Mouse (Mus musculus): ENCODE data around the gene Golga5.

Gene Golga5

DNA sequence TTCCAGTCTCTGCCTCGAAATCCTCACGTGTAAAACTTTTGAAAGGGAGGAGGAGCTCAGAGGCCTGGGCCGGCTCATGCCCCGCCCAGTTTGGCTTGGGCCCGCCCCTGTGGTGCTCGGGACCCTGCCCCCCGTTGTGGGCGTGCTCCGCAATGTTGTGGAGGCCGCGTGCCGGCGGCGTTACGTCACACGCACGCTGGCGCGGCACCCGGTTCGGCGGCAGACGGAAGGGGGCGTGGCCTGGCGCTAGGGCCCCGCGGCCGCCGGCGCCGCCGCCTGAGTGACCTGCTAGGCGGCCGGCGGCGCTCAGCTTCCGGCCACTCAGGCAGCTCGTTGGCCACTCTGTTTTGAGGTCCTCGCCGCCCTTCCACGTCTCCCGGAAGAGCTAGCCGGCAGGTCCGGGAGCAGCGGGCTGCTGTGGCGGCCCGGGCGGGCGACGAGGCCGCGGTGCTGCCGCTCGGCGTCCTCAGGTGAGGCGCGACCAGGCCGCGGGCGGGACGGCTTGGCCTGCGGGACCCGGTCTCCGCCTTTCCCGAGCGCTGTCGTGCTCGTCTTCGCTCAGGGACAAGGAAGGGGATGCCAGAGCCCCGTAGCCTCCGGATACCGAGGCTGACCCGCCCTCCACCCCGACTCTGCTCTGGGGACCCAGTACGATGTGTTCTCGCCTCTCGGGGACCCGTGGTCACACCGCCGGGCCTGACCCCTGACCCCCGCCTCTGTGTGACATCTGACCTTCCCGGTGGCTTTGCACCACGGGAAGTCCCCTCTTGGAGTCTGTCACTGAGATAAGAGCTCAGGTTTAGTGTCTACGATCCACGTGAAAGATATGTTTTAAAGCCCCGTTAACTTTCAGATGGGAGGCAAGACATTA is at the start of gene Golga5:
TSS of gene Golga5 (plus strand) at position 242 of the 871 bp plus-strand sequence.
- peak; percentile 96 for DNase-seq

DNA sequence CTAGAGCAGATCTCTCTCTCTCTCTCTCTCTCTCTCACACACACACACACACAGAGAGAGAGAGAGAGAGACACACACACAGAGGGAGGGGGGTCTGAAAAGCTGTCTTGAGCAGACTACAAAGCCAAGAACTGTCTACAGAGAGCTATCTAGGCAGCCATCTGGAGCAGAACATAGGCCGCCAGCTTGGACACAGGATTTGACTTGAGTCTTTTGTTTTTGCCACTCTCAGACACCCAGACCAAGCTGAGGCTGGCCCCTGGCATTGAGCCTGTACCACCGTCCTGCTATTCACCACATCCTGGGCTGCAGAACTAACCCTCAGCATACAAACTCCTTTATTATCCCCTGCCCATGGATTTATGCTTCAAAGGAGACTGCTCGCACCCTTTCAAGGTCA is 49.4 kb upstream of the Golga5 start:
- peak; percentile 68 for DNase-seq

- no peak for DNase-seq
Measured at GRCm38 (mm10) chr12:102420168-102420890, 48.6 kb upstream of the Golga5 start.

GRCm38 (mm10) chr12:102422065-102422464 is 46.9 kb upstream of the Golga5 start:
- DNase-seq: no peak

- no peak for DNase-seq
Measured at GRCm38 (mm10) chr12:102422623-102423320, 46.2 kb upstream of the Golga5 start.

GRCm38 (mm10) chr12:102423625-102424024 is 45.3 kb upstream of the Golga5 start:
- DNase-seq: no peak

- DNase-seq: no peak
Measured at GRCm38 (mm10) chr12:102424456-102424855, 44.5 kb upstream of the Golga5 start.

GRCm38 (mm10) chr12:102425048-102425578 is 43.8 kb upstream of the Golga5 start:
- no peak for DNase-seq

DNA sequence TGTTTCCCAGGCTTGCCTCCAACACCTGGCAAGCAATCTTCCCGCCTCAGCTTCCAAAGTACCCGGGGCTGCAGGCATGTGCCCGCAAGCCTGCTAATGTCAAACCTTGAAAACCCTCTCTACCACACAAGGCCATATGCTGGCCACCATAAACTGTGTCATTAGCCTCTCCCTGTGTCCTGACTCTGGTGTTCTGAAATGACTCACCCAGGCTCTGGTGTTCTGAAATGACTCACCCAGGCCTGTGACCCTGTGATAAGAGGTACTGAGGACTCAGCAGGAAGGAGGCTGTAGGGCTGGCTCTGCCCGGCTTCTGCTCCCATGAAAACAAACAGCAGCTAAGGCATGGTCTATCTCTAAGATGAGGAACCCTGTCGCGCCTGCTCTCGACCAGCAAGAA is 42.6 kb upstream of the Golga5 start:
- DNase-seq: no peak

DNA sequence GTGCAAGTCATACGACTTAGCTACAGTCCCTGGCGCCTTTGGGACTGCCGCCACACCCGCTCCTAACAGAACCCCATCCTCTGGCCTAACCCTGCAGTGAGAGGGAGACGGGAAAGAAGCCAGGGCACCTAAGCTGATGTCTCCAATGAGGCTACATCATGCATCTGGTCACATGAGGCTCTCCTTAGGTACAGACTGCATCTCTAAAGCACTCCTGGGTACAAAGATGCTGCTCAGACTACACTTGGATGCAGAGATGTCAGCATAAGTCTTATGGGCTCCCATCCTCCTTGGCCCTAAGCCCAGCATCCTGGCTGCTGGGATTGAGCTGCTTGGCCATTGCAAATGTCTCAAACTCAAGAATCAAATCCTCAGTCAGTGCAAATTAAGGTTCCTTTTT is 39.3 kb upstream of the Golga5 start:
- DNase-seq: peak; percentile 4

DNA sequence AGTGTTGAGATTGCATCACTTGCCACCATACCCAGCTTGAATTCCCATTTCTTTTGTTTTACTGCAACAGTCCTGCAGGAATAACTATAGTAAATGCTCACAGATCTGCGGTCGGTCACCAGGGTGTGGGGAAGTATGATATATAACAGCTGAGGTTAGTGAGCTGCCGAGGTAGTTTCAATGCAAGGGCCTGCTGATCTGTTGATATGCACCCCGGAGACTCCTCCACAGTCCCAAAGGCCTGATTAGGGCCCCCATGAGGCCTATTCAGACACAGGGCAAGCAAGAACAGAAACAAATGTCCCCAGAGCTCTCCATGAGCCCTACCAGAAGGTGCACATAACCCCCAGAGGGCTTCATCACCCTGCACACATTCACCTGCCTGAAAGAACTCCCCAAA is 38.7 kb upstream of the Golga5 start:
- peak; percentile 3 for DNase-seq

DNA sequence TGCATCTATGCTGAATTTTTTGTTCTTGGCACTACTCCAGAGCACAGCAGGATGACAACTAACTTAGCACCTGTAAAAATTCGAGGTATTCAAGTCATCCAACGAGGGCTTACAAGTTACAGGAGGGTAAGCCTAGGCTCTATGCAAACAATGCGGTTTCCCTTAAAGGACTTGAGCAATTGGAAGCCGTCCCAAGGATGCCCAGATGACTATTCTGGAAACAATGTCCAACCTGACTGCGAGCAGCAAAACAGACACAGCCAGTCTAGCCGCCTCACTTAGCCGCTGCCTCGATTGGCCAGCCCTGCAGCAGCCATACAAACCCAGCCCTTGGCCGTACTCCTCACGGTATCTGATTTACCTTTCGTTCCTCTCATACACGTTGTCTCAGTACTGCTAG is 36.7 kb upstream of the Golga5 start:
- DNase-seq: no peak

GRCm38 (mm10) chr12:102434107-102434506 is 34.8 kb upstream of the Golga5 start:
- no peak for DNase-seq

DNA sequence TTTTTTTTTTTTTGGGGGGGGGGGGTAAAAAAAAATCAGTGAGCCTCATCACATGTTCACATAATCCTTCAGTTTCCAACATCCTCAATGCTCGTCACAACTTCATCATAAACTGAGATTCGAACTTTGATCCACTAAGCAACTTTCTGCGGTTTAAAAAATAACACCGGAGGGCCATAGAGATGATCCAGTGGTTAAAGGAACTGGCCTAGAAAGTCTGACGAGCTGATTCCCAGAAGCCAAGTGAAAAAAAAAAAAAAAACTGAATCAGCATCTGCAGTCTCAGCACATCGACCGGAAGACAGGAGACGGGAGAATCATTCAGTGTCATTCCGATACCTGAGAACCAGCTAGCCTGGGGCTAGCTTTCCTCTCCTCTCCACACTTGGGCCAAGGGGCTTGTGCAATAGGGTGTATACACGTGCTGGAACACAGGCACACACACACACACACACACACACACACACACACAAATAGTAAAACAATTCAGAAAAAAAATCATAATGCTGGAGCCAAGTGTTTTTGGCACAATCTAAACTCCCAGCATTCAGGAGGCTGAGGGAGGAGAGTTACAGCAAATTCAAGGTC is 31.9 kb upstream of the Golga5 start:
- DNase-seq: no peak

- no peak for DNase-seq
Measured at GRCm38 (mm10) chr12:102437952-102438351, 31.0 kb upstream of the Golga5 start.

- DNase-seq: no peak
Measured at GRCm38 (mm10) chr12:102438983-102439631, 29.8 kb upstream of the Golga5 start.

- DNase-seq: peak; percentile 100
Measured at GRCm38 (mm10) chr12:102439632-102440023, 29.3 kb upstream of the Golga5 start, which contains the start of gene Lgmn. Gene Lgmn, minus strand, starts transcription at chr12:102439813.

GRCm38 (mm10) chr12:102440551-102440950 is 28.4 kb upstream of the Golga5 start:
- DNase-seq: no peak

DNA sequence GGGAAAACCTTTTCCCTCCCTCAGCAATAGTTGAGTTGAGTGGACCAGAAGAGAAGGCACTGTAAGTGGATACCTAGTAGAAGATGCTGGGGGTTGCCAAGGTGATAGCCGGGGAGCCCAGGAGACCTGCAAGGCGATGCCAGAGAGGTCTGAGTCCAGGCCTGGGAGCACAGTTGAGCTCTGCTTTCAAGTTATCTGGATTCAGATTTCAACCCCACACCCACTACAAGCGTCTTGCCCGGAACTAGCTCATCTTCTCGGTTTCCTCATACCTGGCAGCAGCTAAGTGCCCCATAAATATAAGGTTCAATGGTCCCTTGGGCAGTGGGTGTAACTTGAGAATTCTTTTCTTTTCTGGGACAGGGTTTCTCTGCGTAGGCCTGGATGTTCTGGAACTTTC is 27.8 kb upstream of the Golga5 start:
- no peak for DNase-seq

DNA sequence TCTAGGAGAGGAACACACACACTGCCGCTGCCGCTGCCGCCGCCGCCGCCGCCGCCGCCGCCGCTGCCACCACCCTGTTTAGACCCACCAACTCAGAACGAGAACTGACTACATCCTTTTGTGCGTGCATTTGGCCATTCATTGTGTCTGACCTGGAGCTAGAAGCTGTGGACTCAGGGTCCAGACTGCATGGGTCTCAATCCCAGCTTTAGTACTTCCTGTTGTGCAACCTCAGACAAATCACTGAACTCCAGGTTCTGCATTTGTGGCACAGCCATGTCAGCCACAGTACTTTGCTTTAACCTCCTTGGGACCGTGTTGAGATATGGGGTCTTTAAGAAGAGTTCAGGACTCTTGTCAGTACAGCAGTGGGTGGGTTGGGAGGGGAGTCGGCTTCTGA is 26.3 kb upstream of the Golga5 start:
- no peak for DNase-seq

DNA sequence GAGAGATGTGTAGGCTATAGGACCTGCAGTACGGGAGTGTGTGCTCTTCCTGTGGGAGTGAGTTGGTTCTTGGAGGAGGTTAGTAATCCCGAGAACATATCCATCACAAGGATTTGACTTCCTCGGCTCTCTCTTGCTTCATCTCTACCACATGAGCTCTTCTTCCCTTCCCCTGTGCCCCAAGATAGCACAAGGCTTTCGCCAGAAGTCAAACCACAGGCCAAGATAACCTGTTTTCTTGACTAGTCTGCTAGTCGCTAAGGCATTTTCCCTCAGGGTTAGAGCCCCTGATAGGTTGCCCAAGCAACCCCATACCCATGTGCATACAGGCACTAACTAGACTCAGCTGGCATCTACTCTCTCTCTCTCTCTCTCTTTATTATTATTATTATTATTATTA is 25.3 kb upstream of the Golga5 start:
- DNase-seq: no peak

DNA sequence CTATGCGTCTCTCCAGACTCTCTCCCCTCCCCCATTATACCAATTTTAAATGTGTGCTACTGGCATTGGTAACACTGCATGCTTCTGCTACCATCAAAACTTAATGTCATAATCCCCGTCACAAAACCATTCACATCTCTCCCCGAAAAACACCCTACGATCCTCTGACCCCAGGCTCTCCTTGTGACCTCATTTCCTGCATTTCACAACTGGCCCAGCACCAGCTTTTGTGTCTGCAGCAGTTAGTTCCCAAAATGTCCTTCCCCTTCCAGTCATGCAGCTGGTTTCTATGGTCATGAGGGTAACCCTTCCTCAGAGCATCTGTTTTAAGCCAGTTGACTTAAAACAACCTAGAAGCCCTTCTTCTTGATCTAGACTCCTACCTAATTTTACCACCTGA is 23.5 kb upstream of the Golga5 start:
- DNase-seq: no peak
